Mouse (Mus musculus) CH12.LX (cell line): ENCODE data around the gene Hist1h2bf. TPM values are rescaled to one million over a fixed set of nuclear protein-coding genes. Genes with fewer than 3 reads are reported as not detected.
A peak's percentile ranks its signal among the peaks of the same experiment; 100 is the strongest.
"Not testable (repeated sequence)": the region's sequence is repeated elsewhere in the genome, so short reads cannot be mapped to it uniquely, and the experiment has no call there.

Source experiments
- DNase-seq: peaks from one replicate; pipeline ENCODE4 v3.0.0-alpha.2; 2013; ENCODE audit errors: extremely low read depth
- H3K27ac ChIP-seq: 2 replicates; pipeline ENCODE4 v1.5.1; 2012; ENCODE audit warnings: low read depth, mild to moderate bottlenecking, control low read depth, moderate library complexity; ENCODE audit not compliant: insufficient read depth
- H3K27me3 ChIP-seq: replicated peaks from 2 replicates; pipeline ENCODE3; 2012; ENCODE audit warnings: inconsistent platforms
- H3K36me3 ChIP-seq, 2 experiments: replicated peaks in 1 of 2; 2 replicates each; pipeline versions ENCODE3 to v1.6.1; 2012; ENCODE audit warnings: inconsistent platforms in 1 of 2, low read length in 1 of 2, mild to moderate bottlenecking in 1 of 2, mixed read lengths in 1 of 2, moderate library complexity in 1 of 2; ENCODE audit not compliant: control insufficient read depth in 1 of 2, insufficient read depth in 1 of 2
- H3K4me1 ChIP-seq, 2 experiments: 2 replicates each; pipeline ENCODE4 v1.6.1; 2012; ENCODE audit warnings: inconsistent platforms in 1 of 2, moderate library complexity in 1 of 2; ENCODE audit not compliant: insufficient read depth in 2 of 2, control insufficient read depth in 1 of 2
- H3K4me2 ChIP-seq: 2 replicates; pipeline ENCODE4 v1.6.1; 2012; ENCODE audit warnings: low read depth, mild to moderate bottlenecking, control low read depth; ENCODE audit not compliant: poor library complexity, insufficient read depth, severe bottlenecking
- H3K4me3 ChIP-seq, 3 experiments: fragments of 150-350 bp in 1 of 3; sonication (generic) in 1 of 3; replicated peaks in 1 of 3; 2 replicates each; pipeline versions ENCODE3 to v1.5.1; 2011 to 2012; ENCODE audit warnings: low read depth in 2 of 3, low read length in 2 of 3, mild to moderate bottlenecking in 2 of 3, moderate library complexity in 2 of 3, control low read depth in 1 of 3, improper control_type of control experiment in 1 of 3, inconsistent platforms in 1 of 3, mixed read lengths in 1 of 3; ENCODE audit not compliant: poor library complexity in 1 of 3
- H3K79me2 ChIP-seq: replicated peaks from 2 replicates; pipeline ENCODE4 v1.6.1; 2012; ENCODE audit warnings: mild to moderate bottlenecking, moderate library complexity; ENCODE audit not compliant: control insufficient read depth, poor library complexity, insufficient read depth, severe bottlenecking; ENCODE audit errors: extremely low read depth
- H3K9ac ChIP-seq: 2 replicates; pipeline ENCODE4 v1.6.1; 2012; ENCODE audit warnings: low read depth, mild to moderate bottlenecking, control low read depth, moderate library complexity; ENCODE audit not compliant: insufficient read depth
- H3K9me3 ChIP-seq: replicated peaks from 2 replicates; pipeline ENCODE3; 2012; ENCODE audit warnings: low read length, inconsistent platforms, mixed read lengths
- CHD1 ChIP-seq: IDR thresholded peaks from 2 replicates; pipeline ENCODE4 v1.6.1; 2012; ENCODE audit warnings: low read depth, low read length, improper control_type of control experiment, inconsistent platforms
- MAX ChIP-seq: IDR thresholded peaks from 2 replicates; pipeline ENCODE4 v1.6.1; 2011; ENCODE audit warnings: low read length, improper control_type of control experiment
- MEF2A ChIP-seq: IDR thresholded peaks from 2 replicates; pipeline ENCODE4 v1.6.1; 2014; ENCODE audit warnings: low read depth, mild to moderate bottlenecking, inconsistent platforms, low read length, improper control_type of control experiment, borderline replicate concordance
- MYC ChIP-seq: IDR thresholded peaks from 2 replicates; pipeline ENCODE4 v1.6.1; 2011; ENCODE audit warnings: low read depth, mild to moderate bottlenecking, improper control_type of control experiment, low read length
- NELFE ChIP-seq: IDR thresholded peaks from 2 replicates; pipeline ENCODE4 v1.6.1; 2011; ENCODE audit warnings: low read depth, low read length, improper control_type of control experiment
- POLR2A ChIP-seq: IDR thresholded peaks from 2 replicates; pipeline ENCODE4 v1.6.1; 2011; ENCODE audit warnings: low read depth, mild to moderate bottlenecking, improper control_type of control experiment, low read length
- POLR2AphosphoS2 ChIP-seq: IDR thresholded peaks from 2 replicates; pipeline ENCODE4 v1.6.1; 2011; ENCODE audit warnings: low read depth, low read length, improper control_type of control experiment
- RCOR1 ChIP-seq: conservative IDR thresholded peaks from 2 replicates; pipeline ENCODE4 v1.6.1; 2012; ENCODE audit warnings: low read depth, mild to moderate bottlenecking, inconsistent platforms, low read length, improper control_type of control experiment
- SIN3A ChIP-seq: IDR thresholded peaks from 2 replicates; pipeline ENCODE4 v1.6.1; 2012; ENCODE audit warnings: low read length, improper control_type of control experiment, inconsistent platforms
- UBTF ChIP-seq: IDR thresholded peaks from 2 replicates; pipeline ENCODE4 v1.6.1; 2012; ENCODE audit warnings: low read depth, mild to moderate bottlenecking, inconsistent platforms, low read length, improper control_type of control experiment, moderate library complexity
- ZMIZ1 ChIP-seq: IDR thresholded peaks from 2 replicates; pipeline ENCODE4 v1.6.1; 2012; ENCODE audit warnings: low read depth, mild to moderate bottlenecking, inconsistent platforms, low read length, improper control_type of control experiment
- dilution Hi-C: fragments of 300-500 bp; cut with MboI; formaldehyde crosslinking; loops from 2 replicates; pipeline ENCODE4 v1.14.3; 2020; ENCODE audit warnings: low sequenced_read_pairs; ENCODE audit not compliant: extremely low pct_unique_long_range_greater_than_20kb, extremely low pct_ligation_motif_present
- in situ Hi-C: fragments of 300-500 bp; cut with MboI; formaldehyde crosslinking; loops from 3 replicates; pipeline ENCODE4 v1.14.3; 2019; ENCODE audit warnings: low sequenced_read_pairs, low pct_ligation_motif_present, low pct_unique_long_range_greater_than_20kb, mixed read lengths
- polyA plus RNA-seq: library from polyadenylated mRNA; unstranded; fragments of >175 nt; gene quantifications from 2 replicates; pipeline ENCODE4 v1.2.1, GENCODE M21; 2012; ENCODE audit warnings: low read depth; ENCODE audit not compliant: insufficient read length
- total RNA-seq, 2 experiments: library from RNA; depleted of rRNA; stranded (reverse); fragments of 300-350 nt in 1 of 2; fragments of >200 nt in 1 of 2; gene quantifications; 2 replicates each; pipeline ENCODE4 v1.2.3; 2012 to 2014

Gene Hist1h2bf
- total and polyA plus RNA-seq, 3 experiments = 1.7 to 1,243 (median 50.8) TPM

GRCm38 (mm10) chr13:23574546-23575170 lies 662 bp upstream of the Hist1h2bf start:
- H3K9me3 ChIP-seq, H3K27me3 ChIP-seq, H3K36me3 ChIP-seq, dilution Hi-C loops, H3K79me2 ChIP-seq: not testable (repeated sequence)
- Histone ChIP-seq H3K4me3 (peak overlapping the region in 1 of 3 experiments; percentile 15), H3K4me1 (peaks cover 0 to 15% of the 10 kb centered on the region in 2 experiments; a peak in 2 of 4 replicates), H3K4me2 (peak overlapping the region; percentile 56; the same call in 1 of the 2 replicates), H3K27ac (peak overlapping the region; percentile 77), H3K9ac (peak overlapping the region; percentile 66; the same call in 1 of the 2 replicates)
- in situ Hi-C loops = loop anchor here (25.0 kb wide), 1 partner anchor 1837 kb away; the partner anchor contains the start of gene Hist1h4j
- peak; percentile 58 for DNase-seq
- peak; percentile 81 for TF ChIP-seq NELFE
- TF ChIP-seq SIN3A = 0 out of 2 replicates have a peak, but pooled peaks have one; percentile 3
- TF ChIP-seq POLR2AphosphoS2 = peak; percentile 92
- TF ChIP-seq RCOR1 = 0 out of 2 replicates have a peak, but pooled peaks have one; percentile 45
- peak; percentile 85 for TF ChIP-seq POLR2A
- peak; percentile 84 for TF ChIP-seq CHD1
- 0 out of 2 replicates have a peak, but pooled peaks have one; percentile 6 for TF ChIP-seq MEF2A
- peak; percentile 98 for TF ChIP-seq ZMIZ1
- peak; percentile 80; the same call in 1 of the 2 replicates for TF ChIP-seq UBTF
- TF ChIP-seq, all 38 proteins: peak for 9; not testable (repeated sequence) for 29

GRCm38 (mm10) chr13:23573034-23573897 lies 730 bp downstream of the Hist1h2bf start:
- dilution Hi-C loops, H3K27me3 ChIP-seq, H3K36me3 ChIP-seq, H3K9me3 ChIP-seq, H3K79me2 ChIP-seq: not testable (repeated sequence)
- Histone ChIP-seq H3K4me3 (peak overlapping the region; percentile 34 to 59 (median 39)), H3K27ac (peak overlapping the region; percentile 93), H3K4me2 (peak overlapping the region; percentile 78), H3K9ac (peak overlapping the region; percentile 91), H3K4me1 (peaks cover 0 to 15% of the 10 kb centered on the region in 2 experiments; a peak in 2 of 4 replicates)
- in situ Hi-C loops = loop anchor here (25.0 kb wide), 1 partner anchor 1836 kb away; the partner anchor contains the start of gene Hist1h4j
- DNase-seq = peak; percentile 54
- TF ChIP-seq MYC (peak; percentile 77; the same call in 1 of the 2 replicates), RCOR1 (peak; percentile 15; the same call in 1 of the 2 replicates), POLR2AphosphoS2 (peak; percentile 74; the same call in 1 of the 2 replicates), ZMIZ1 (peak; percentile 79; the same call in 1 of the 2 replicates), UBTF (peak; percentile 75; the same call in 1 of the 2 replicates), POLR2A (peak; percentile 65), MAX (0 out of 2 replicates have a peak, but pooled peaks have one; percentile 62), SIN3A (0 out of 2 replicates have a peak, but pooled peaks have one; percentile 31)
